Mouse (Mus musculus) bone marrow, adult 2 months (tissue): ENCODE data around the gene Bcas3.

ENCODE experiments used
- CTCF ChIP-seq: fragments of 200-500 bp; IDR thresholded peaks from 2 replicates; pipeline ENCODE4 v1.5.1; 2011; ENCODE audit warnings: low read length, control low read depth; ENCODE audit not compliant: control insufficient read depth, insufficient read depth
- POLR2A ChIP-seq: fragments of 200-500 bp; IDR thresholded peaks from 2 replicates; pipeline ENCODE4 v1.6.1; 2011; ENCODE audit warnings: low read depth, mild to moderate bottlenecking, control low read depth, low read length, borderline replicate concordance; ENCODE audit not compliant: control insufficient read depth

DNA sequence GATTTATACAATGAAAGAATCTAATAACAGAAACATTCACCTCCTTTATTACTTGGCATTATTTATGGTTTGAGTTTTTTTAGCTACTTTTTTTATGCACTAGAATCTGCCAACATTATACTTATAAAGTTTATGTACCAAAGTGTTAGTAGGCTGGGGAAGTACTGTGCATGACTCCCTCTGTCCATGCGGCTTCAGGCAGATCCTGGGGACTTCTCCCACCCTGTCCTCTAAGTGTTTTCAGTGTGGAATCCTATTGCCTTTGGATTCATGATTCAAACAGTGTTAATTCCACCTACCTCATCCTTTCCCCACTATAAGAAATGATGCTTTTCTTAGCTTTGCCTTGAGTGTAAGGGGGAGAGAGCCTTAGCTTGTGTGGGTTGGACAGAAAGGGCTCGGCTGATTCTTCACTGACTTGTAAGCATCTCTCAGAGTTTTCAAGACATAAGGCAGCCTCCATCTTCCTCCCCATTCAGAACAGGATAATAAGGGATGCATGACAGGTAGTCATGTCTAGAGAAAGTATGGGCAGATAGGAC is 402.6 kb downstream of the Bcas3 start:
- TF ChIP-seq CTCF (no peak), POLR2A (no peak)
